Mouse (Mus musculus) erythroblast, embryonic 14.5 days (primary cell): ENCODE results near the gene Cd59a. TPM values are rescaled to one million over a fixed set of nuclear protein-coding genes. Genes with fewer than 3 reads are reported as not detected.
A peak's percentile ranks its signal among the peaks of the same experiment; 100 is the strongest.
"Not testable (repeated sequence)": the region's sequence is repeated elsewhere in the genome, so short reads cannot be mapped to it uniquely, and the experiment has no call there.

Experiments used
- H3K27me3 ChIP-seq: 2 replicates; pipeline ENCODE4 v1.6.1; 2012; ENCODE audit warnings: inconsistent platforms; ENCODE audit not compliant: control insufficient read depth
- H3K36me3 ChIP-seq: 2 replicates; pipeline ENCODE4 v1.6.1; 2012; ENCODE audit warnings: mild to moderate bottlenecking, inconsistent platforms; ENCODE audit not compliant: control insufficient read depth
- H3K4me1 ChIP-seq: 2 replicates; pipeline ENCODE4 v1.6.1; 2012; ENCODE audit warnings: inconsistent platforms; ENCODE audit not compliant: control insufficient read depth
- H3K4me3 ChIP-seq: replicated peaks from 2 replicates; pipeline ENCODE3; 2012; ENCODE audit warnings: moderate library complexity, mild to moderate bottlenecking, inconsistent platforms
- H3K9me3 ChIP-seq: 2 replicates; pipeline ENCODE4 v1.6.1; 2012; ENCODE audit warnings: low read length, inconsistent platforms, mixed read lengths; ENCODE audit not compliant: control insufficient read depth
- GATA1 ChIP-seq: IDR thresholded peaks from 2 replicates; pipeline ENCODE4 v1.6.1; 2012; ENCODE audit warnings: low read length, inconsistent platforms, mixed read lengths
- TAL1 ChIP-seq: IDR thresholded peaks from 3 replicates; pipeline ENCODE4 v1.6.1; 2012; ENCODE audit warnings: low read length, inconsistent platforms, mixed read lengths
- polyA plus RNA-seq: library from polyadenylated mRNA; stranded (reverse); fragments of >175 nt; gene quantifications from 2 replicates; pipeline ENCODE4 v1.2.3, GENCODE M21; 2012

The Cd59a gene
- polyA plus RNA-seq, 1 experiment: 2.0 TPM

DNA sequence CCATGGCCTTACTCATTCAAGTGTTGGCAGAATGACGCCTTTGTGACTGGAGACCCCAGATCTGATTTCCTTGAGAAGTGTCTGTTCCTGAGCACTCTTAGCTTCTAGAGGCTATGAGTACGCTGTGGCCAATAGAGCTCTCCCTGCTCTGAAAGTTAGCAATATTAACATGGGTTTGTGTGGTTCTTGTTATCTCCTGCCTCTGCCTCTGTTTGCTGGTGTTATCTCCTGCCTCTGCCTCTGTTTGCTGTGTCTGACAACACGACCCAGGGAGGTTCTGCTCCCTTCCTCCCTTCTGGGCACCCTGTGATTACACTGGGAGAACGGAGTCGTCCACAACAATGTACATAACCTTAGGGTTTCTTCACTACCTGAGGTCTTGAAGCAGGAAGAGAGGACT, 17.3 kb upstream of the Cd59a start:
- Histone ChIP-seq H3K36me3 (peaks cover 17% of the 10 kb centered on the region), H3K4me3 (peak overlapping the region; percentile 36), H3K4me1 (peaks cover 51% of the 10 kb centered on the region)
- not testable (repeated sequence) for H3K9me3 ChIP-seq, H3K27me3 ChIP-seq
- TF ChIP-seq GATA1 (peak; percentile 82), TAL1 (peak; percentile 55)

- Histone ChIP-seq H3K4me1 (peaks cover 55% of the 10 kb centered on the region), H3K36me3 (peaks cover 23% of the 10 kb centered on the region)
- H3K9me3 ChIP-seq, H3K4me3 ChIP-seq, H3K27me3 ChIP-seq: not testable (repeated sequence)
Measured at GRCm38 (mm10) chr2:104081436-104082050, 14.1 kb upstream of the Cd59a start.

DNA sequence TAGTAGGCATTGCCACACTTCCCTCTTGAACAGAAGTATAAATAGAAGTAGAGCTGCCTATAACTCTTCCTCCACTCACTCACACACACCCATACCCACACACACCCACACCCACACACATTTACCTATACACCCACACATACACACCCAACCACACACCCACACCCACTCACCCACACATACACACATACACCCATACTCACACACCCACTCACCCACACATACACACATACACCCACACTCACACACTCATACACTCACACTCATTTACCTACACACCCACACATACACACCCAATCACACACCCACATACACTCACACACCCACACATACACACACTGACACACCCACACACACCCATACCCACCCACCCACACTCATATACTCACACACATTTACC, 13.1 kb upstream of the Cd59a start:
- no peak for TF ChIP-seq GATA1
- TF ChIP-seq TAL1: no peak
- H3K4me3 ChIP-seq: no peak overlapping the region
- peaks cover 50% of the 10 kb centered on the region for H3K4me1 ChIP-seq
- no peaks in the 10 kb centered on the region for H3K27me3 ChIP-seq
- H3K36me3 ChIP-seq: peaks cover 23% of the 10 kb centered on the region
- H3K9me3 ChIP-seq: peaks cover 6% of the 10 kb centered on the region

- not testable (repeated sequence) for H3K9me3 ChIP-seq, H3K27me3 ChIP-seq, H3K4me3 ChIP-seq
- peaks cover 24% of the 10 kb centered on the region for H3K36me3 ChIP-seq
- H3K4me1 ChIP-seq: peaks cover 38% of the 10 kb centered on the region
Measured at GRCm38 (mm10) chr2:104084027-104084426, 11.6 kb upstream of the Cd59a start.

- H3K4me1 ChIP-seq: peaks cover 32% of the 10 kb centered on the region
- H3K36me3 ChIP-seq: peaks cover 13% of the 10 kb centered on the region
- not testable (repeated sequence) for H3K9me3 ChIP-seq, H3K4me3 ChIP-seq, H3K27me3 ChIP-seq
Measured at GRCm38 (mm10) chr2:104087562-104087961, 8.0 kb upstream of the Cd59a start.

- Histone ChIP-seq H3K4me3 (no peak overlapping the region), H3K27me3 (no peaks in the 10 kb centered on the region), H3K9me3 (no peaks in the 10 kb centered on the region), H3K36me3 (peaks cover 4% of the 10 kb centered on the region), H3K4me1 (peaks cover 52% of the 10 kb centered on the region)
- no peak for TF ChIP-seq TAL1
- TF ChIP-seq GATA1: no peak
Measured at GRCm38 (mm10) chr2:104093305-104093704, 2.3 kb upstream of the Cd59a start.

DNA sequence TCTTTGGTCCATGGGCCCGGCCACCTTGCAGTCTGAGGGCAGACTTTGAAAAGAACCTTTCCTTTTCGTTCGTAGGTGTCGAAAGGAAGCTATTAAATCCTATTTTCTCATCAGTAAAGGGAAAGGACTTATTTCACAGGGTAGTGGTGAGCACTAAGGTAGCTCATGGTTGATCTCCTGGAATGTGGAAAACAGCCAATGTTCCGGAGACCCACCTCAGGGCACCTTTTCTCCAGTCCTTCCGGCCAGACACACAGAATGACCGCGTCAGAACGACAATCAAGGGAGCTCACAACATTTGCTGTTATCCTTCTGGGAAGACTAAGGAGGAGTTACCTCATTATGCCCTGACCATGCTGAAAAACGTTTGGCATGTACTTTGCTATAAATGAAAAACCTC, 655 bp downstream of the Cd59a start:
- Histone ChIP-seq H3K4me1 (peaks cover 72% of the 10 kb centered on the region), H3K9me3 (no peaks in the 10 kb centered on the region), H3K4me3 (peak overlapping the region; percentile 81), H3K27me3 (no peaks in the 10 kb centered on the region), H3K36me3 (peaks cover 18% of the 10 kb centered on the region)
- TF ChIP-seq GATA1: no peak

DNA sequence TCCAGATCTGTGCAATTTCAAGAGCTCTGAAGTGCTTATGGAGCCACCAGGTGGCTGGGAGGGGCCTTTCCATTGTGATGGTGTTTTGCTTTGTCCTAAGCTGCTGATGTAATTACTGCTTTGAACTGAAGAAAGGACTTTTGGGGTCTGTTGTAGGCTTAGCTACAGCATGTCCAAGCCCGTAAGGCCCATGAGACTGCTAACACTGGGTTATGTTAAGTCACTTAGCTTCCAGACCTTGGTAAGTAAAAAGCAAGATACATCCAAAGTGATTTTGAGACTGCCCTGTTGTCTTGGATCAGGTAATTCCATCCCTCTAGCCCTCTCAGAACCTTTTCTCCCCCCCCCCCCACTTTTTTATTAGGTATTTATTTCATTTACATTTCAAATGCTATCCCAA, 1.2 kb downstream of the Cd59a start:
- H3K9me3 ChIP-seq, H3K27me3 ChIP-seq: not testable (repeated sequence)
- Histone ChIP-seq H3K4me1 (peaks cover 70% of the 10 kb centered on the region), H3K4me3 (peak overlapping the region; percentile 81), H3K36me3 (peaks cover 21% of the 10 kb centered on the region)

DNA sequence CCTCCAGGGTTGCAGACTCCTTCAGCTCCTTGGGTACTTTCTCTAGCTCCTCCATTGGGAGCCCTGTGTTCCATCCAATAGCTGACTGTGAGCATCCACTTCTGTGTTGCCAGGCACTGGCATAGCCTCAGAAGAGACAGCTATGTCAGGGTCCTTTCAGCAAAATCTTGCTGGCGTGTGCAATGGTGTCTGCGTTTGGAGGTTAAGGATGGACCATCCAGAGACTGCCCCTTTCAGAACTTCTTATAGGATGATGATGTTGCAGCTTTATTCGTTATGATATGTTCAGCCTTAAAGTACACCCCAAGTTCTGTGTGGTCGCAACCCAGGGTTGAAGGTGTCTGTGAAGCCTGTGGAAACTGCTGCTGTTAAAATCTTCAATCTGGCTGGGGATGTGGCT, 1.8 kb downstream of the Cd59a start:
- Histone ChIP-seq H3K4me3 (peak overlapping the region; percentile 55), H3K4me1 (peaks cover 68% of the 10 kb centered on the region)

GRCm38 (mm10) chr2:104098529-104099230, 3.1 kb downstream of the Cd59a start:
- TF ChIP-seq TAL1 (peak; percentile 67), GATA1 (peak; percentile 84)
- Histone ChIP-seq H3K4me3 (peak overlapping the region; percentile 34), H3K36me3 (peaks cover 36% of the 10 kb centered on the region), H3K27me3 (no peaks in the 10 kb centered on the region), H3K4me1 (peaks cover 66% of the 10 kb centered on the region), H3K9me3 (no peaks in the 10 kb centered on the region)

More for the DNA sequence above, 1.8 kb downstream of the Cd59a start:
- peaks cover 25% of the 10 kb centered on the region for H3K36me3 ChIP-seq
- not testable (repeated sequence) for H3K9me3 ChIP-seq, H3K27me3 ChIP-seq
